Mouse (Mus musculus): ENCODE measurements at regions not wholly inside any gene's neighbourhood (a gene's known extent, or its start where the extent isn't known, plus 50 kb on each side); places are given as distances from the start of the nearest gene placed in this dataset.

DNA sequence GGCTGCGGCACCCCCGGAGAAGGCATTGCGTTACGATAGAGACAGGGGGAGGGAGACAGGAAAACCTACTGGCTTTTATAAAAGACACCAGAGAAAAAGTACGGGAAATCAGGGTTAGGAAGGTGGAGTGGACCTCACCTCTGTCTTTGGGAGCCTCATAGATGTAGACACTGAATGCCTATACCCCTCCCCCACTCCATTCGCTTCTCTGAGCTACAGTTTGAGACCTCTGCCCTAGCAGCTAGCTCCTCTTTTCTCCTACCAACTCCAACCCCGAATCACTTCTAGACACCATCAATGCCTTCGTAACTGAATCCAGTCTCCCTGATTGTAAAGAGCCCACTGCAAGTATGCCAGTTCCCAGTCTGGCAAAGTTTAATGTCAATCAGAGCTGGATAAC is 118.5 kb downstream of the Slc38a6 start:
- no peaks in the 10 kb centered on the region for H3K4me1 ChIP-seq (ENCODE audit: control insufficient read depth, insufficient read depth, low read length)
- no peaks in the 10 kb centered on the region for H3K27me3 ChIP-seq (ENCODE audit: control insufficient read depth, insufficient read depth, low read length)
- no peaks in the 10 kb centered on the region for H3K36me3 ChIP-seq (ENCODE audit: control insufficient read depth, insufficient read depth, low read length)
- H3K27ac ChIP-seq (ENCODE audit: control insufficient read depth, insufficient read depth, low read depth, low read length), result no peak overlapping the region
- H3K4me3 ChIP-seq (ENCODE audit: control insufficient read depth, low read depth, low read length), result no peak overlapping the region
- no peak for TF ChIP-seq POLR2A (IDR thresholded peaks at IDR 0.05; ENCODE audit: control insufficient read depth, low read depth, low read length)
- no peak for TF ChIP-seq CTCF (IDR thresholded peaks at IDR 0.05; ENCODE audit: control insufficient read depth, insufficient read depth, insufficient replicate concordance, low read depth, low read length)

DNA sequence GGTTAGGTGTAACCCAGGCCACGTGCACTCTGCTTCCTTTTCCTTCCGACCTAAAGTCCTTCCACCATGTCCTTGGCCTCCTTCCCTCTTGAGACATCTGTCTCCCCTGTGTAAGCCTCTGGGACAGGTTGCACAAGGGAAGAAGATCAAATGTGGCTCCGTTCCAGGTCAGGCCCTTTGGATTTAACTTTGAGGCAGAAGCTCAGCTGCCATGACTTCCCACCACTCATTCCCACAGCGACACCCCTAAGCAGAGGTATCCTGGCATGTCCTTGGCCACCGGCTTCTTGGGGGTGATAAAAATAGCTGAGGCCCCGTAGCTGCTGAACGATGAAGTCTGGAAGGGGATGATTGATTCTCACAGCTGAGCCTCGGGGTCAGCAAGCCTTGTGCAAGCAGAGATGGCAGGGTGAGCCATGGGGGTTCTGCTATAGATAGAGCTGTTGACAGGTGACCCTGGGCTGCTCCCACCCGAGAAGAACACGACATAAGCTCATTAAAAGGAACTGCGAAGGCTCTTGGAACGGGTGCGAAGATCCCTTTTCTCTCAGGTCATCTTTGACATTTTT is 117.4 kb downstream of the Slc38a6 start:
- H3K36me3 ChIP-seq (ENCODE audit: control insufficient read depth, insufficient read depth, low read length), result no peaks in the 10 kb centered on the region
- no peaks in the 10 kb centered on the region for H3K4me1 ChIP-seq (ENCODE audit: control insufficient read depth, insufficient read depth, low read length)

More for the DNA sequence above, 117.4 kb downstream of the Slc38a6 start:
- H3K4me3 ChIP-seq (ENCODE audit: control insufficient read depth, low read depth, low read length), result no peak overlapping the region
- H3K27me3 ChIP-seq (ENCODE audit: control insufficient read depth, insufficient read depth, low read length), result no peaks in the 10 kb centered on the region
- H3K27ac ChIP-seq (ENCODE audit: control insufficient read depth, insufficient read depth, low read depth, low read length), result no peak overlapping the region
- TF ChIP-seq POLR2A (IDR thresholded peaks at IDR 0.05; ENCODE audit: control insufficient read depth, low read depth, low read length) (no peak), CTCF (IDR thresholded peaks at IDR 0.05; ENCODE audit: control insufficient read depth, insufficient read depth, insufficient replicate concordance, low read depth, low read length) (no peak)
